Mouse (Mus musculus) left cerebral cortex, postnatal 14 days (tissue): ENCODE measurements at regions not wholly inside any gene's neighbourhood (a gene's known extent, or its start where the extent isn't known, plus 50 kb on each side); places are given as distances from the start of the nearest gene placed in this dataset.

Experiments
- DNase-seq, 2 experiments: peaks; one replicate each; pipeline ENCODE4 v3.0.0; 2021 to 2022; ENCODE audit warnings: low spot score in 2 of 2, mixed read lengths in 1 of 2
- intact Hi-C: fragments of 180-260 bp; cut with DNase I; formaldehyde crosslinking; loops from one replicate; pipeline ENCODE4 v1.15.1; 2025

DNA sequence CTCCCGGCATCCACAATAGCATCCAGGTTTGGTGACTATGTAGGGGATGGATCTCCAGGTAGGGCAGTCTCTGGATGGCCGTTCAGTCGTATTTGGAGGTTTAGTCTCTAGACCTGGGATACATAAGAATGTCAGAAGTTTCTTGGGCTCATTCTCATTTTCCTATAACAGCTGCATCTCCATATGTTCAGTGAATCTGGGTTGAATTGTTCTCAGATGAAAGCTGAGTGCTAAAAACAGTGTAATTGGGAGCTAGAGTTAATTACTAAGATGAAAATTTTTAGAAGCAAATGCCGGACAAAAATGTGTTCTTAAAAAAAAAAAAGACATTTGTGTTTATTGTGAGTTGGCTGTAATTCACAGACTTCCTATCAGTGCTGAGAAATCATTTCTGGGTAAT lies 57.3 kb upstream of the Myo16 start:
- DNase-seq: no peak
- intact Hi-C loops: no loop called here

DNA sequence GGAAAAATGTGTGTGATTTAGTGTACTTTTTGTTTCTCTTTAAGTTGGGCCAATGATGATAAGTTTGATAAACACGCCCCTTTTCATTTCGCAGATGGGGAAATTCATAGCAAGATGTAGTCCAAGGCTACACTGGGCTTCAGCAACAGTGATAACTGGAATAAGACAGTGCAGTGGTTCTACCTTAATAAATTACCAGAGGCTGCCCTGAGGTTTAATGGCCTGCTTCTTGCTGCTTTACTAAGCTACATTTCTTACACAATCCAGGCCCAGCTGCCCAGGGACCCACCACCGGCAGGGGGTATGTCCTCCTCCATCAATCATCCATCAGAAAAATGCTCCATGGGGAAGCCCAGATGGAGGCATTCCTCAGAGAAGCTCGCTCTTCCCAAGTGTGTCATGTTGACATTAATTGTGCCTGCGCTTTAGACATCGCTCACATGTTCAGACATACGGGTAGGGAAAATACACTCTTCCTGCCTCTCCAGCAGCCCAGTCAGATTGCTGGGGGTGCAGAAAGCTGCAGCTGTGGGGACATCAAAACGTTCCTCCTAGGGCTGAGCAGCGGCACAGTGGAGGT lies 56.7 kb upstream of the Myo16 start:
- peak in 1 of 2 experiments; percentile 20 for DNase-seq
- intact Hi-C loops: no loop called here
